Mouse (Mus musculus) urinary bladder, postnatal 10 days (tissue): Measurements from ENCODE around the gene Msi2.
A peak's percentile ranks its signal among the peaks of the same experiment; 100 is the strongest.

Experiments used
- DNase-seq: peaks from one replicate; pipeline ENCODE4 v3.0.0; 2022; ENCODE audit warnings: low spot score

Gene Msi2

DNA sequence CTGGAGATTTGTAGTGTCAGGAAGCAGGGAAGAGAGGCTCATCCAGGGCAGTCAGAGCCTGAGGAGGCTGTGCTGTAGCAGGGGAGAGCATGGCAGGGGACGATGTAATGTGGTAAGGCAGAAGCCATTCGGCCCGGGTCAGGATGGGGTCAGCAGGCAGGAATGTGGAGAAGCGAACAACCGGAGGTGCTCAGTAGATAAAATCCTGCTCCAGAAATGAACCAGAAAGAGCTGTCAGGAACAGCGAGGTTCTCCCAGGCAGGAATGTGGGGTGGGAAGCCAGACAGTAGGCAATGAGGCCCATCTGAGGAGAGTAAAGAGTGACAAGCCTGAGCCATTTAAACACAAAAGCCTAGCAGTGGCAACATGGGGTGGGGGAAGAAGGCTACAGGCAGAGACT, 157.1 kb downstream of the Msi2 start:
- DNase-seq, result no peak

DNA sequence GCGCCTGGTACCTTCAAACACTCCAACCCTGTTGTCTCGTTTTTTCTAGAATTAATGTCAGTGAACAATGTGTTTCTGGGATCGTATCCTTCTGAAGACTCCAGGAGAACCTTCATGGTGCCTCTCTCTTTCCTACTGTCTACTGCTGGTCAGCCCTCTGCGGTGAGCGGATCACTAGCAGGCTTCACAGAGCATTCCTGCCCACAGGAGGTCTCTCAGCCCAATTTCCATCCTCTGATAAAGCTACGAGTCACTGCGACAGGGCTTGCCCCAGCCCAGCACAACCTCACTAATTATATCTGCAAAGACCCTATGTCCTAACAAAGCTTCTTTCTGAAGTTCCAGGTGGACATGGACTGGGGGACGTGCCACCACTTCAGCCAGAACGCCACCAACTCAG, 157.7 kb downstream of the Msi2 start:
- DNase-seq, result no peak

DNA sequence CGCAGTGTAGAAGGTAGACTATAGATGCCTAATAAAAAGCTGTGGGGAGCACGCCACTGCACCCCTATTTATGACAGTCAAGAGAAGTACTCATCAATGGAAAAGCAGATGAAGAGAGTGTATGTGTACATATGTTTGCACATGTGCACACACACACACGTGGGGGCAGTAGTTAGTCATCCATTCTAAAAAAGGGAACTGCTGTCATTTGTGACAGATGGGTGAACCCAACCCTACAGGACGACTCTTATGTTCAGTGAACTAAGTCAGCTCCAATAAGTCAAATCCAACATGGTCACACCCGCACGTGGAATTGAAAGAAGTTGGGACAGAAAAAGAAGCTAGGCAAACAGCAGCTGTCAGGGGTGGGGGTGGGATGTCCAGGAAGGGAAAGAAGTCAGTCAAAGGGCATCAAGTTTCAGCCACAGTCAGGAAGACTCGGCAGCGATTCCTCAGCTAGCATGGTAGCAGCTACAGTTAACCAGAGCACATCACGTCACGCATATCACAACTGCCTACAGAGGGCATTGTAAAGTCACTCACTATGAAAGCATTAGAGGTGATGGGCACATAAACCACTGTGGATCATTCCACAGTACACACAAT, 158.8 kb downstream of the Msi2 start:
- DNase-seq, result no peak

DNA sequence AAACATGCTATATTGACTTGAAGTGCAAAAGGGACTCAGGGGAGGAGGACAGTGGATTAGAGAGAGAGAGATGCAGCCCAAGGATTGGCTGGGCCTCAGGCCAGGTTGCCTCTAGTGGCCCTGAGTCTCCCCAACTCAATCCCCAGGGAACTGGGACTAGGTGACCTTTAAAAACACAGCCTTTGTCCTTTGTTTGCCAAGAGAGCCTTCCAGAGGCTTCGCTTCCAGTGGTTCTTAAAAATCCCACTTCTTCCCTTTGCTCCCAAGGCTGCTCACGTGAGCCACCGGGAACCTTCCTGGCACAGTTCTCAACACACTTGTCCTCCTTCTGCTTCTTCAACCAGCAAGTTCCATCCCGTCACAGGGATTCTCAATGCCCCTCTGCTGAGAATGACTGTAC, 159.6 kb downstream of the Msi2 start:
- no peak for DNase-seq

DNA sequence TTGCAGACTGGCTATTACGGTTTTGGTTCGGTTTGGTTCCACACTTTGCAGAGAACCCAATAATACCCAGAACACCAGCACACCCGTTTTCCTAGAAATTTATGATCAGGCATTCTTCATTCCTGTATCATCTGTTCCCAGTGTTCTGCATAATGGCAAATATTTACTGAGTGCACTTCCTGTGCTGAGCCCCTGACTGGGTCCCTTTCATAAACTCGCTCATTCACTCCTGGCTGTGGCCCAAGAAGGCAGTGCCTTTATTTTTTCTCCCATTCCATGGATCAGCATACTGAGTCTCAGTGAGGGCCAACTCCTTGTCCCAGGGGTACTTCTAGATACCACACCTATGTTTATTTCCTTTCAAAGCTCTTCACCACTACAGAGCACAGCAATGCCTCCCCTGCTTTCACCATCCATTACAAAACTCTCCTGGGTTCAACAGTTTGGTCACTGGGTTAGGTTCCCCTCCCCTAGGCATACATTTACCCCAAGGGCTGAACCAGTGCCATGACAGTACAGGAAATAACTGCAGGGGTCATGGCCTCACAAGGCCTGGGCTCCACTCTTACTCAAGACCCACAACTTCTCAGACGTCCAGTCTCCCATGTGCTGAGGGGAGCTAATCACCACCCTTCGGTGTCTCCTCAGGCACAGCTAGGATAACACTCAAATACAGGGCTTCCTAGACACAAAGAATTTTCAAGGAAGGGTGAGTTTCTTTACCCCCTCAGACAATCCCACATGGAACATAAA, 160.3 kb downstream of the Msi2 start:
- DNase-seq, result no peak

DNA sequence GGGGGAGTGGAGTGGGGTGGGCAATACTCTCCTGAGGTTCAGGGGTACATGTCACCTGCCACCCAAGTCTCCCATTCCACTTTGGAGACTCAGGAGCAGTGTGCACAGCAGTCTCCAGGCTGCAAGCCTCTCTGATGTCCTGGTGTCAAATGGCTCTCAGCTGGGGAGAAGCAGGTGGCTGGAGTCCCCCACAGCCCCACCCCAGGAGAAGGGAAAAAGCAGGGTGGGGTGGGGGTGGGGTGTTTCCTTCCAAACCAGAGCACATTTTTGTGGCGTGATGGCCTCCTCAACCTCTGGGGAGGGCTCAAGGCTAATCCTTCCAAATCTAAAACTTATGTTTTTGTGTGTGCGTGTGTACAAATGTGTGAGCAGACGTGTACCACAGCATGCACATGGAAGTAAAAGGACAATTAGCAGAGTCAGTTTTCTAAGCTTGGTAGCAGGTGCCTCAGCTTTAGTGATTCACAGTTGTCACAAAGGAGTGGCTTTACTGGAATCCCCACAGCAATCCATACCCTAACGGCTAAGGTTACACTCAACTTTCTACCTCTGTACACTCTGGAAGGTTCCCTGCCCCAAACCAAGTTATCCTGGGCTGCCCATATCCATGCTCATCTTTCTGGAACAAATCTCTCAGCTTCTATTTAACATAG, 161.1 kb downstream of the Msi2 start:
- no peak for DNase-seq

DNA sequence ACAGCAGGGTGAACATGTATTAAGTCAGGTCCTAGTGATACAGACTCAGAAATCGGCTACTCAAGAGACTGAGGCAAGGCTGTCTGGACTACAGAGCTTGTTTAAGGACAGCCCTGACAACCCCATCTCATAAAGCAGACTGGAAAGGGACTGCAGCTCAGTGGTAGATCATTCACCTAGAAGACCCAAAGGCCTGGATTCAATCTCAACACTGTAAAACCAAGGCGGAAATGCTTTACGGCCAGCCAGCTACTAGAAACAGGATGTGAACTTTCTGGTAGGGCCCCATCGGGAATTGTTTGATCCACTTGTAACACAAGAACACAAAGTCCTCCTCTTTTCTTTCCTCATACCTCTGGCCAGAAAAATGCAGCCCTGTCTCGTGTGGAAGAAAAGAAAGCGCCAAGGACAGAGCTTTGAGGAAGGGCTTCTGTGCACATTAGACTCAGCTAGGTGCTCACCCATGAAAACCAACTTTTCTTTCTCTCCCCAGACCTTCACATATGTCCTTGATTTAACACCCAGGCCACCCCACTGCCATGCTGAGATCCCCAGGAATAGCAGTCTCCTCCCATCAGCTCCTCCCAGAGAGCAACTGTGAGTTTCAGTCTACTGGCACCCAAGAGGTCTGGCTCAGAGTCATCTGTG, 162.3 kb downstream of the Msi2 start:
- DNase-seq, result no peak

DNA sequence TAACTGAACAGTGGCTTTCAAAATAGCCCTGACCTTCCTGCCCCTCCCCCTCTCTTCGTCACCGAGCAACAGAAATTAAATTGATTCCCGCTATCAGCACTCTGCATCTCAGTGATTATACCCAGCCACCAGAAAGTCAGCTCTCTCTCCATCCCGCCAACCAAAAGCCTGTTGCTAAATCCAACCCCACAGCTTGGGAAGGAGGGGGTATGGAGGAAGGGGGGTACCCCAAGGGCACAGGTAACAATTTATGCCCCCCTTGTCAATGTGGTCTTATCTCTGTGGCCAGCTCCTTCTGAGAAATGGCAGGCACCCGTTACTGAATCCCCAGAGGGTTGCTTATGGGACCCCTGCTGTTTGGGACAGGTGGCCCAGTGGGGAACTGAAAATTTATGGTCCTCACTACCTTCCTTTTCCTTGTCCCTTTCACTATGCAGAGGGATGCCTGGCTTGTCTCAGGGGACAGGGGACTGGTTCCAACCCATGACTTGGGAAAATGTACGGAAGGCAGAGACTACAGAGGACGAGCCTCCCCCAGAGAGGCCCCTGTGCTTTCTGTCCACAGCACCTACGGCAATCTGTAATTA, 163.0 kb downstream of the Msi2 start:
- no peak for DNase-seq

DNA sequence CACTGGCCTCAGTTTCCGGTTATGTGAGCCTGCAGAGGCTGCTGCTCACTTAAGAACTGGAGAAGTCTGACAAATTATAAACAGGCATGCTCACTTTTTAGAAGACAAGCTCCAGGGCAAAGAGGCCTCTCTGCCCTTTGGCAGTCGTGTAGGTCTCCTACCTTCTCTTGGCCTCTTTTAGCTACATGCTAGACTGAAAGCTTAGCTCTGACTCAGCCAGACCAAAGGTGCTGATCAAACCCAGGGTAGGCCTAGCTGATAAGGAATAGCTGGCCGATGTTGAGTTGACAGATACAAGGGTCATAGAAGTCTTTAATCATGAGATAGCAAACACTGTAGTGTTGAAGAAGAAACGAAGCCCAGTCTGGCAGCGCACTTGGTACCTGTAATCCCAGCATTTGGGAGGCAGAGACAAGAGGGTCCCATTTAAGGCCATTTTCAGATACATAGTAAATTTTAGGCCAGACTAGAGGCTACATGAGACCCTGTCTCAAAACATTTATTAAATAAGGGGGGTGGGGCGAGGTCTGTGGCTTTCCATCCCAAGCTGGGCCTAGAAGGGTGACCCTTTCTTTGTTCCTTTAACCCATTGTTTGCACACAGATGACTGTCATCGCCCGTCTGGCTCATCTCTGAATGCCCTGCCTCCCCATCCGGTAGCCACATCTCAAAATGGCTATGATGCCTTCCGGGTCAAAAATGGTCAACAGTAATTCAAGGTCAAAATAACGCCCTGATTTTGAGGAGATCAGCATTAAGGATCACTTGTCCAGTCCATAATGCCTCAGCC, 164.6 kb downstream of the Msi2 start:
- no peak for DNase-seq

DNA sequence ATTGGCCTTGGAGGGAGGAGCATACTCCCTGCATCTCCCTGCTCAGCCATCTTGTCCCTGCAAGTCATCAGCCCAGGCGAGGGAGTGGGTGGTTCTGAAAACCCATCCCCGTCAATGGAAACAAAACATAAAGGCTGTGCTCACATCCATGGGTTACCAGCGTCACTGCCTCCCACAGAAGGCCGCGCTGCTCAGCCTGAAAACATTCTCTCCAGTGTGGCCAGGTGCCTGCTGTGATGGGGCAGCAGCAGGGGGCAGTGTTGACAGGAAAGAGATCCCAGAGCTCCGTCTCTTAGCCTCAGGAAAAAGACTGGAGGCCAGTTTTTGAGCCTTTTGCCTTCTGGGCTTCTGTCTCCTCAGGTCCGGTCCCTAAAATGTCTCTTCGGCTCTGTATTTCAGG, 165.3 kb downstream of the Msi2 start:
- peak; percentile 31 for DNase-seq

DNA sequence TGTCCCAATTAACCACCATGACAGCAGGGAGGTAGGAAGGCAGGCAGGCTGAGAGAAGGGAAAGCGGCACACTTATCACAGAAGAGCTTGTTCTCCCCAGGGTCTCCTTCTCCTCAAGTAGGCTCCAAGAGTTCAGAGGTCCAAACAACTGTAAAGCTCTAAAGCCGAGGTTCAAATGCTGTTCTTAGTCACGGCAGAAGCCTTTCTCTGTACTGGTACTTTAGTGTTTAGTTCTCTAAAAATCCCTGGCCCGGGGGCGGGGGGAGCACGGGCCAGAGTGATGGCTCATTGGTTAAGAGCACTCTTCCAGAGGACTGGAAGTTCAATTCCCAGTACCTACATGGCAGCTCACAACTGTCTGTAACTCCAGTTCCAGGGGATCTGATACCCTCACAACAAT, 165.9 kb downstream of the Msi2 start:
- DNase-seq, result no peak

DNA sequence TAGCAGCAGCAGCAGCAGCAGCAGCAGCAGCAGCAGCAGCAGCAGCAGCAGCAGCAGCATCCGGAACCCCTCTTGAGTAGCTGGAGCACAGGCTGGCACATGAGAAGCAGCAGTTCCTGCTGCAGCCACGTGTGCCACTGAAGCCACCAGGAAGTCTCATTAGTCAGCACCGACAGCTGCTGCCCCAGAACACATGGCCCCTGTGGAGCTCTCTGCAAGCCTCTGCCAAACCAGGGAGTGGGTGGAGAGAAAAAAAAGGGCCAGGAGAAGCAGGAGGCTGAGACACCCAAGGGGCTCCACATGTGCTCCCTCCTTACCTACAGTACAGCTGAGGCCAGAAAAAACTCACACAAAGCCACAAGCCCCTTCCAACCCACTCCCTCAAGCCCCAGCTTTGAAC, 167.3 kb downstream of the Msi2 start:
- no peak for DNase-seq

DNA sequence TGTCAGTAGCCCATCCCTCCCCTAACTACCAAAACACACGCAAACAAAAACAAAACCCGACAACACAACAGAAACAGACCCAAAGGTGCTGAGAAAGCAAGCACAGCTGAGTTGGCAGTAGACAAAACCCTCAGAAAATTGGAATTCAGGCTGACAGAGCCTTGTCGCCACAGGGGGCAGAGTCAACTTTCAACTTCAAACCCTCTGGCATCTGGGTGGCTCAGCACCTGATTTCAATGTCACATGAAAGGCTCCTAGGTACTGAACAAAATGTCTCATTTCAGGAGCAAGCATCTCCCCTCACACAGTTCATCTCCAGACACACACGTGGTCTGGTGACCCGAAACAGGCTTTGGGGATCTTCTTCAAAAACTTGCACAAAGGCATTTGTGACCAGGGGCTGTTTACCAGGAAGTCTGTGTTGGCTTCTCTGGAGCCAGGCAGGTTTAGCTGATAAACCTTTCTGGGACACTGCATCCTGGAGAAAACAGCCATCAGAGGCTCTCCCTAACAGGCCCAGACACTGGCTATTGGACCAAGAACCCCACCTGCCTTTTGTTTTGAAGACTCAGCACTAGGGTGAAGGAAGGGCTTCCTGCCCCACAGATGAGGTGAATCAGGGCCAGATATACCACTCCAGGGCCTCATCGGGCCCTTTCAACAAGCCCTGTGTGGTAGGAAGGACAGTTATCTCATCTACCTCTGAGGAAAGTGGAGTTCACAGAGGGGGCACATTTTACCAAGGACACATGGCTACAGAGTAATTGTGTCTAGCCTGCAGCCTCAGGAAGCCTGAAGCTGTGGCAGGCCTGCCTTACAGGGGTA, 168.0 kb downstream of the Msi2 start:
- DNase-seq, result no peak

DNA sequence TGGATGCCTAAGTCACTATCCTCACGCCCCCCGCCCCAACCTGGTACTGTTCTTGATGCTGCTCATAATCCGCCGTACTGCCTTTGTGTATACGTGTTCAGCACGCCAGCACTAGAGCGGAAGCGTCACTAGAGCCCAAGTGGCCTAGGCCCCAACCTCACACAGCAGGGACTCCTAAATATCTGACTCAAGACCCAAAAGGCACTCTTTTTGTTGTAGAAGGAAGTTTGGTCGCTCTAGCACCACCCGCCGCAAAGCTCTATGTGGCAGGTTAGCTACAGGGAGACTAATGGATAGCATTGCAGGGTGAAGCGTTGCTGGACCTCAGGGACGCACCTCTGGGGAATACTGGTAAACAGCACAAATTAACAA, 168.8 kb downstream of the Msi2 start:
- no peak for DNase-seq

DNA sequence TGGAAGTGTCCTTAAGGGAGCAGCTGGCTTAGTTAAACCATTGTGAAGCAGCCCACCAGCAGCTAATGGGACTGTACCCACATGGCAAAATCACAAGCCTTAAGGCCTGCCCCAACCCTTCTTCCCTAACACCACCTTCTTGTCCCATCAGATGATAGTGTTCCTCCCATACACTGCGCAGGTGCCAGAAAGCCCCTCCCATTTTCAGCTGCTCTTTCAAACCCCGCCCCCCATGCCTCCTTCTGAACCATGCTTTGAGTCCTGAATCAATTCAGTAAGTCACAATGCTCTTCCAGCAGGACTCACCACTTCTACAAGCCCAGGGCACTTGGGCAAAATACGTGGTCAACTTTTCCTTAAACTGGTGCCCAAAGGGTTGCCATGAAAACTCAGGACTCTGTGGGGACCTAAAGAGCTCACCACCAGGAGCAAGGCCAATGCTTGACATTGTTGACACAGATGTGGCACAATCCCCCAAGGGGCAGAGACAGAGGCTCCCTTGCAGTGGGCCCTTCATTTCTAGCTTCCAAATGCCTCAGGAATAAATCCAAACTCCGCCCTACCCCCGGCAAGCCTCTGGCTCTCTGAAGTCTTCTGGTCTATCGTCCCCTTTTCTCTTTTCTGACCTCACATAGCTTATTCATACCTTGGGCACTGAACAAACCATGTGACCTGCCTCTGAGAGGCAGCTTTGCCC, 169.3 kb downstream of the Msi2 start:
- no peak for DNase-seq

DNA sequence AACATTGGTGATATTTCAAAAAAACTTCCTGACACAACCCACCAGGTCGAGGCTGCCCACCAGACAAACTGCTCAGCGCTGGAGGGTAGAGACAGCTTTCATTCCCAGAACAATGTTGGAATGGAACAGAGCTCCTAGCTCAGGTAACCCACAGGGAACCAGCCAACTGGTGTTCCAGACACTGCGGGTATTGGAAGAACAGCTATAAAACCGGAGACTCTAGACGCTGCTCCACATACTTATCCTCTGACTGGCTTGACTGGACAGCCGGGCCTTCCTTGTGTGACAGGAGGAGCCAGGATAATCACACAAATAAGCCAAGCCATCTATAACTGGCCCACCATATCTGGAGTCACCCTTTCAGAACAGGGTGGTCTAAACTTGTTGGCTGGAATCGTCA, 169.9 kb downstream of the Msi2 start:
- DNase-seq, result no peak

DNA sequence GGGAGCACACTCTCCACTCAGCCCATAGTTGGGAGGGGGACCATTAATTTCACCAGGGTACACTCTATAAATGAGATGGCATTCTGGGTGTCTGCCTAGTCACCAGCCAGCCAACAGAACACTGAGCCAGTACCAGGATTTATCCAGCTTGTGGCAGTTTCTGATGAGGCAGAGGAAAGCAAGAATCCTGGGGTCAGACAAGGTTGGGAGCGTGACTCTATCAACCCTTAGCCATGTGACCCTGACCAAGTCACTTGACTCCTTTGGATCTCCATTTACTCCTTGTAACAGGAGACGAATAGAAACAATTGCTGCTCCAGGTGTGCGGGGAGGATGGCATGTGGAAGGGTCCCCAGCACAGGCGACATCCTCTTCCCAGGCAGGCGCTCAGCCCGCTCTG, 174.5 kb downstream of the Msi2 start:
- DNase-seq, result no peak

DNA sequence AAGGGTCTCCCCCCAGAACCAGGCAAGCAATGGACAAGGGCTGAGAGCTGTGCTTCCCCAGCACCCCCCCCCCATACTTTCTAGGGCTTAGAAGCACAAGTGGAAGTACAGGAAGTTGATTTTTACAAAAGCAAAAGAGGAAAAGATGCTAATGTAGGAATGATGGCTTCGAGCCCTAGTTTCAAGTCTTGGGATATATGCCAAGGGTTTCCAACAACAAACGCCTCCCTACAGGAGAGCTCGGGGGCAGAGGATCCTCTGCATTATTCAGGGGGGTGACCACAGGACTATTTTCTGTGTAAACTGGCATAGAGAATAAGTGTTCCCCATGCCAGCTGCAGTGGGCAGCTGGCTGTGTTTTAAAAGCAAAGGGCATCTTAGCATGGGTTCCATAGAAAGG, 175.5 kb downstream of the Msi2 start:
- no peak for DNase-seq

DNA sequence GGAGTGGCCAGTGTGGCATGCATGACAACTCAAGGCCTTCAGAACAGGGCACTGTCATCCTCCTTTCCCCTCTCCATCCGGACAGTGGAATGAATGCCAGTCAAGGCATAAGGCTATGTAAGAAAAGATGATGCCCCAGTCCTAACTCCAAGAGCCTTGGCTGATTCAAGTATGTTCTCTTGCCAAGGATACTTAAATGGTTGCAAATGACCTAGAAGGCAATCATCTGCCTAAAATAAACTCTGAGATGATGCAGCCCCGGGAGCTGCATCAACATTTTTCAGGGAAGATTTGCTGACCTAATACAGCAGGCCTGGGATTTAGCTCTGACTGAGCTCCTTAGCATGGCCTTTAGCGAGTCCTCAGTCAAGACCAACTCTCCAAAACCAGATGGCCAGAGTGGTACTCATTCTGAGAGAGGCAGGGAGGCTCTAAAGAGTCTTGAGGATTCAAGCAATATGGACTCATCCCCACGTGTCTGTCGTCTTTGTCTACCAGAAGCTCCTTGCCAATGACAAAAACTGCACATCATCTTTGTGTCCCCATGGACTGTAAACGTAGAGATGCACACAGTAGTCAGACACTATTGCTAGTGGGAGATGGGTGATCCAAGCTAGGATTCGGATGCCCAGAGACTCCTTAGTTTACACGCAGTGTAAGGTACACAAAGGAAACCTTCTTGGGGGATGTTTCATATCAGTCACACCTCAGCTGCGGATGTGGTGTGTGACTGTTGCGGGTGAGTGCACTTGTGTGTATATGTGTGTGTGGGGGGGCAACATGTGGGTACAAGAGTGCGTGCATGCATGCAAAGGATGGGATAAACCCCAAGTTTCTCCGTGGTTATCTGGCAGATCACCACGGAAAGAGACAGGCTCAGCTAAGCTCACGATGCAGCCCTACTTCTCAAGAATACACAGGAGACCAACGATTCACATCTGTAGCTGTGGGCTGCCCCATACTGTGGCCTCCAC, 176.4 kb downstream of the Msi2 start:
- DNase-seq, result no peak
